Mouse (Mus musculus) bone marrow macrophage, adult 2 months (primary cell): ENCODE measurements around the gene Icam4.

Experiments
- CTCF ChIP-seq: IDR thresholded peaks from 2 replicates; pipeline ENCODE4 v1.5.1; 2012; ENCODE audit warnings: low read depth, mild to moderate bottlenecking, low read length, moderate library complexity
- POLR2A ChIP-seq: IDR thresholded peaks from 2 replicates; pipeline ENCODE4 v1.6.1; 2012; ENCODE audit warnings: mild to moderate bottlenecking, low read depth, low read length, borderline replicate concordance

DNA sequence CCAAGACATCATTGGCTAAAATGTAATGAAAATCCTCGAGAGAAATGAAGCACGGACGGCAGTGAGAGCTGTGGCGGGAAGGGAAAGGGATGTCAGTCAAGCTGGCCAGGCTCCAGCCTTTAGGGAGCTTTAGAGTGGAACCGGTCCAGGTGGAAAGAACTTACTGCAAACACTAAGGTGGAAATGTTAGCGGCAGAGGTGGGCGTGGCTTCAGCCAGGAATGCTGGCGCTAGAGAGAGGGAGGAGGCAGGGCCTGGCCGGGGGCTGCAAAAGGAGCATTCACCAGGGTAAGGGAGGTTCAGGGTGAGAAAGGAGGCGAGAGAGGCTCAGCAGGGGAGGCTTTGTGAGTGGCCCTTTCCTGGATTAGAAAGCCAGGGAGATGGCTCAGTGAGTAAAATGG lies 38.3 kb upstream of the Icam4 start:
- TF ChIP-seq POLR2A: no peak
- TF ChIP-seq CTCF: no peak
